Mouse (Mus musculus): ENCODE data around the gene Olfr457. TPM values are rescaled to one million over a fixed set of nuclear protein-coding genes. Genes with fewer than 3 reads are reported as not detected.
"Not testable (repeated sequence)": the region's sequence is repeated elsewhere in the genome, so short reads cannot be mapped to it uniquely, and the experiment has no call there.

Gene Olfr457
- polyA plus RNA-seq (2015; fragmentation: Nextera tagmentation; extraction: Ambion mirVana), result 0.04 TPM in 1 of 2 replicates, not detected in the other

GRCm38 (mm10) chr6:42476235-42476634 lies at the start of gene Olfr457:
Gene Olfr457 (minus strand): TSS chr6:42476335.
- Histone ChIP-seq H3K4me3 (no peak within 1 kb of the TSS), H3K4me1 (replicated peaks) (no peaks in the 10 kb centered on the region), H3K36me3 (no peaks in the 10 kb centered on the region), H3K27ac (no peak within 1 kb of the TSS), H3K9me3 (no peaks in the 10 kb centered on the region), H3K4me2 (no peak within 1 kb of the TSS), H3K9ac (no peak within 1 kb of the TSS), H3K27me3 (no peaks in the 10 kb centered on the region)
- 80% methylated on average over 1 of the region's 1 CpGs for WGBS
- ATAC-seq (ENCODE audit: low FRiP score), result no peak

- Histone ChIP-seq H3K4me3 (no peak overlapping the region), H3K4me2 (no peak overlapping the region), H3K27me3 (no peaks in the 10 kb centered on the region), H3K27ac (no peak overlapping the region), H3K9me3 (no peaks in the 10 kb centered on the region), H3K36me3 (no peaks in the 10 kb centered on the region), H3K9ac (no peak overlapping the region), H3K4me1 (replicated peaks) (no peaks in the 10 kb centered on the region)
- ATAC-seq (ENCODE audit: low FRiP score), result no peak
- 83% methylated on average over 1 of the region's 1 CpGs for WGBS
Measured at GRCm38 (mm10) chr6:42513461-42513860, 37.3 kb upstream of the Olfr457 start.

GRCm38 (mm10) chr6:42509311-42509710 lies 33.2 kb upstream of the Olfr457 start:
- Histone ChIP-seq H3K9me3 (no peaks in the 10 kb centered on the region), H3K27me3 (no peaks in the 10 kb centered on the region), H3K4me2 (no peak overlapping the region), H3K36me3 (no peaks in the 10 kb centered on the region), H3K27ac (no peak overlapping the region), H3K4me1 (replicated peaks) (no peaks in the 10 kb centered on the region), H3K4me3 (no peak overlapping the region), H3K9ac (no peak overlapping the region)
- no peak for ATAC-seq (ENCODE audit: low FRiP score)

GRCm38 (mm10) chr6:42503478-42503877 lies 27.3 kb upstream of the Olfr457 start:
- H3K9ac ChIP-seq, result no peak overlapping the region
- no peak overlapping the region for H3K27ac ChIP-seq
- H3K4me1 ChIP-seq (replicated peaks), result no peaks in the 10 kb centered on the region
- H3K36me3 ChIP-seq, result no peaks in the 10 kb centered on the region
- H3K9me3 ChIP-seq, result no peaks in the 10 kb centered on the region
- no peaks in the 10 kb centered on the region for H3K27me3 ChIP-seq
- no peak for ATAC-seq (ENCODE audit: low FRiP score)
- WGBS, result 86% methylated on average over 2 of the region's 2 CpGs
- no peak overlapping the region for H3K4me2 ChIP-seq
- no peak overlapping the region for H3K4me3 ChIP-seq

- no peak overlapping the region for H3K4me2 ChIP-seq
- WGBS, result 83% methylated on average over 1 of the region's 1 CpGs
- ATAC-seq (ENCODE audit: low FRiP score), result no peak
- no peaks in the 10 kb centered on the region for H3K36me3 ChIP-seq
- H3K27ac ChIP-seq, result no peak overlapping the region
- H3K4me3 ChIP-seq, result no peak overlapping the region
- H3K9ac ChIP-seq, result no peak overlapping the region
- H3K4me1 ChIP-seq (replicated peaks), result no peaks in the 10 kb centered on the region
- H3K9me3 ChIP-seq, result no peaks in the 10 kb centered on the region
- no peaks in the 10 kb centered on the region for H3K27me3 ChIP-seq
Measured at GRCm38 (mm10) chr6:42489731-42490130, 13.6 kb upstream of the Olfr457 start.

GRCm38 (mm10) chr6:42487114-42487513 lies 11.0 kb upstream of the Olfr457 start, which contains the start of gene Olfr456:
Gene Olfr456 (minus strand): TSS chr6:42487214.
- no peak within 1 kb of the TSS for H3K4me3 ChIP-seq
- H3K9me3 ChIP-seq, result no peaks in the 10 kb centered on the region
- H3K36me3 ChIP-seq, result no peaks in the 10 kb centered on the region
- no peak within 1 kb of the TSS for H3K4me2 ChIP-seq
- ATAC-seq (ENCODE audit: low FRiP score), result no peak
- no peaks in the 10 kb centered on the region for H3K4me1 ChIP-seq (replicated peaks)
- no peak within 1 kb of the TSS for H3K27ac ChIP-seq
- no peaks in the 10 kb centered on the region for H3K27me3 ChIP-seq
- WGBS, result 82% methylated on average over 1 of the region's 1 CpGs
- no peak within 1 kb of the TSS for H3K9ac ChIP-seq

- H3K4me3 ChIP-seq, result no peak overlapping the region
- no peak for ATAC-seq (ENCODE audit: low FRiP score)
- H3K4me2 ChIP-seq, result no peak overlapping the region
- H3K4me1 ChIP-seq (replicated peaks), result no peaks in the 10 kb centered on the region
- H3K36me3 ChIP-seq, result no peaks in the 10 kb centered on the region
- no peaks in the 10 kb centered on the region for H3K9me3 ChIP-seq
- no peak overlapping the region for H3K9ac ChIP-seq
- H3K27ac ChIP-seq, result no peak overlapping the region
- H3K27me3 ChIP-seq, result no peaks in the 10 kb centered on the region
Measured at GRCm38 (mm10) chr6:42484633-42485032, 8.5 kb upstream of the Olfr457 start.

GRCm38 (mm10) chr6:42471298-42471697 lies 4.8 kb downstream of the Olfr457 start:
- not testable (repeated sequence) for H3K27me3 ChIP-seq; H3K4me2 ChIP-seq; H3K4me3 ChIP-seq; H3K4me1 ChIP-seq (replicated peaks); ATAC-seq (ENCODE audit: low FRiP score); H3K9me3 ChIP-seq; H3K9ac ChIP-seq; H3K36me3 ChIP-seq; H3K27ac ChIP-seq
- 94% methylated on average over 4 of the region's 4 CpGs for WGBS

GRCm38 (mm10) chr6:42470542-42470941 lies 5.6 kb downstream of the Olfr457 start:
- no peak for ATAC-seq (ENCODE audit: low FRiP score)
- no peaks in the 10 kb centered on the region for H3K27me3 ChIP-seq
- no peak overlapping the region for H3K4me2 ChIP-seq
- 88% methylated on average over 4 of the region's 4 CpGs for WGBS
- H3K36me3 ChIP-seq, result no peaks in the 10 kb centered on the region
- H3K9me3 ChIP-seq, result no peaks in the 10 kb centered on the region
- H3K4me3 ChIP-seq, result no peak overlapping the region
- no peak overlapping the region for H3K27ac ChIP-seq
- H3K4me1 ChIP-seq (replicated peaks), result no peaks in the 10 kb centered on the region
- H3K9ac ChIP-seq, result no peak overlapping the region

- H3K4me3 ChIP-seq, result no peak within 1 kb of the TSS
- no peaks in the 10 kb centered on the region for H3K4me1 ChIP-seq (replicated peaks)
- 78% methylated on average over 1 of the region's 1 CpGs for WGBS
- no peak within 1 kb of the TSS for H3K4me2 ChIP-seq
- H3K9me3 ChIP-seq, result no peaks in the 10 kb centered on the region
- H3K9ac ChIP-seq, result no peak within 1 kb of the TSS
- H3K27ac ChIP-seq, result no peak within 1 kb of the TSS
- H3K27me3 ChIP-seq, result no peaks in the 10 kb centered on the region
- no peak for ATAC-seq (ENCODE audit: low FRiP score)
- no peaks in the 10 kb centered on the region for H3K36me3 ChIP-seq
Measured at GRCm38 (mm10) chr6:42465096-42465495, 11.0 kb downstream of the Olfr457 start, which contains the start of gene Olfr458. Gene Olfr458 (minus strand): TSS chr6:42465196.

GRCm38 (mm10) chr6:42447381-42447780 lies 28.8 kb downstream of the Olfr457 start:
- no peak for ATAC-seq (ENCODE audit: low FRiP score)
- WGBS, result 78% methylated on average over 2 of the region's 2 CpGs
- Histone ChIP-seq H3K9me3 (no peaks in the 10 kb centered on the region), H3K27me3 (no peaks in the 10 kb centered on the region), H3K4me2 (no peak overlapping the region), H3K4me3 (no peak overlapping the region), H3K27ac (no peak overlapping the region), H3K4me1 (replicated peaks) (no peaks in the 10 kb centered on the region), H3K36me3 (no peaks in the 10 kb centered on the region), H3K9ac (no peak overlapping the region)

- no peak overlapping the region for H3K27ac ChIP-seq
- H3K4me1 ChIP-seq (replicated peaks), result no peaks in the 10 kb centered on the region
- 78% methylated on average over 2 of the region's 2 CpGs for WGBS
- H3K36me3 ChIP-seq, result no peaks in the 10 kb centered on the region
- H3K4me2 ChIP-seq, result no peak overlapping the region
- no peaks in the 10 kb centered on the region for H3K27me3 ChIP-seq
- no peak for ATAC-seq (ENCODE audit: low FRiP score)
- no peak overlapping the region for H3K4me3 ChIP-seq
- no peak overlapping the region for H3K9ac ChIP-seq
- no peaks in the 10 kb centered on the region for H3K9me3 ChIP-seq
Measured at GRCm38 (mm10) chr6:42444491-42444890, 31.6 kb downstream of the Olfr457 start.

GRCm38 (mm10) chr6:42441395-42441794 lies 34.7 kb downstream of the Olfr457 start:
- no peaks in the 10 kb centered on the region for H3K4me1 ChIP-seq (replicated peaks)
- ATAC-seq (ENCODE audit: low FRiP score), result no peak
- H3K9ac ChIP-seq, result no peak overlapping the region
- no peaks in the 10 kb centered on the region for H3K36me3 ChIP-seq
- H3K4me2 ChIP-seq, result no peak overlapping the region
- WGBS, result 83% methylated on average over 2 of the region's 2 CpGs
- no peak overlapping the region for H3K4me3 ChIP-seq
- no peaks in the 10 kb centered on the region for H3K27me3 ChIP-seq
- no peaks in the 10 kb centered on the region for H3K9me3 ChIP-seq
- H3K27ac ChIP-seq, result no peak overlapping the region

Measured in hindbrain, embryonic 13.5 days (tissue).